Mouse (Mus musculus): Measurements from ENCODE around the gene Gpx4.

- no peak for TF ChIP-seq E2F4 (IDR thresholded peaks at IDR 0.05; ENCODE audit: insufficient read depth)
- peak; percentile 24 for TF ChIP-seq POLR2A (IDR thresholded peaks at IDR 0.05; ENCODE audit: insufficient read length, low read depth)
- TF ChIP-seq MYOD1 (IDR thresholded peaks at IDR 0.05; ENCODE audit: control insufficient read depth in 1 of 3, insufficient read length in 2 of 3, low read depth in 2 of 3): peak in 2 of 3 experiments; percentile 54 to 84
- no peak for TF ChIP-seq CEBPB (IDR thresholded peaks at IDR 0.05; ENCODE audit: insufficient read depth, poor library complexity, severe bottlenecking)
- TF ChIP-seq POLR2AphosphoS2 (IDR thresholded peaks at IDR 0.05; ENCODE audit: insufficient read length, low read depth): no peak
- peak; percentile 19 for TF ChIP-seq TCF3 (IDR thresholded peaks at IDR 0.05; ENCODE audit: insufficient read length, low read depth)
- TF ChIP-seq MAX (IDR thresholded peaks at IDR 0.05; ENCODE audit: low read depth): no peak
- no peak for TF ChIP-seq USF1 (IDR thresholded peaks at IDR 0.05; ENCODE audit: low read depth)
- peak; percentile 22 to 91 (median 57) for TF ChIP-seq MYOG (IDR thresholded peaks at IDR 0.05; ENCODE audit: control insufficient read depth in 1 of 3, insufficient read depth in 1 of 3, insufficient read length in 2 of 3, low read depth in 2 of 3)
- no peak for TF ChIP-seq REST (IDR thresholded peaks at IDR 0.05; ENCODE audit: insufficient read depth, insufficient read length)
Observed at GRCm38 (mm10) chr10:80051618-80052373, 4.8 kb downstream of the Gpx4 start.
